Mouse (Mus musculus) duodenum, adult 2 months (tissue): ENCODE measurements around the gene Stat3. TPM values are rescaled to one million over a fixed set of nuclear protein-coding genes. Genes with fewer than 3 reads are reported as not detected.

ENCODE experiments used
- polyA plus RNA-seq: library from polyadenylated mRNA; depleted of rRNA; stranded (reverse); fragments of >200 nt; gene quantifications from 2 replicates; pipeline ENCODE4 v1.2.3, GENCODE M21; 2012; ENCODE audit warnings: low replicate concordance; rRNA removed

Gene Stat3
- polyA plus RNA-seq = 48.3 and 72.0 TPM in 2 replicates

DNA sequence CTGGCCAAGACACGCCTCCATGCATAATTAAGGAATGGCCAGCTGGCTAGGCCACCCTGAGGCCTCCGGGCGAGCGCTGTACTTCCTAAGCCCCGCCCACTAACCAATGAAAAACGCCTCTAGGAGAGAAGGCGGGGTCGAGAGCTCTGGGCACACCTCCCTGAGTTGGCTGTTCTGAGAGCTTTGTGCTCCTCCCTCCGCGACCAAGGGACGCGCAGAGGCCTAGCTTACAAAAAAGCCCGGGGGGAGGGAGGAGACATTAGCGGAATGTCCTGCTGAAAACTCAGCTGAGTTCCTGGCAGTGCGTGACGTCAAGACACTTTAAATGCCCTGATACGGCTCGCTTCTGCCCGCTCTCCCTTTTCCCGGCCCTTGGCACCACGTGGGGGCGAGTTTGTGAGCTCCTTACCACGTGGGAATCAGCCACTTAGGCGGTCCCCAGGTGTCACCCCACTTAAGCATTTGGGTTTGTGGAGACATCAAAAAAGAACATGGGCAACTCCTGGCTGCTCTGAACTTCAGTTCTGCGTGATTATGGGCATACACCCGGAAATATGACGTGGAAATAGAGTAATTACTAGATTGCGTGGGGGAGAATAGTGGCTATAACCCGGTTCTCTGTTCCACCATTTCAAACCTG is at the start of gene Stat3:
Stat3 (minus strand) TSS at position 29 of the 640 bp plus-strand sequence.

DNA sequence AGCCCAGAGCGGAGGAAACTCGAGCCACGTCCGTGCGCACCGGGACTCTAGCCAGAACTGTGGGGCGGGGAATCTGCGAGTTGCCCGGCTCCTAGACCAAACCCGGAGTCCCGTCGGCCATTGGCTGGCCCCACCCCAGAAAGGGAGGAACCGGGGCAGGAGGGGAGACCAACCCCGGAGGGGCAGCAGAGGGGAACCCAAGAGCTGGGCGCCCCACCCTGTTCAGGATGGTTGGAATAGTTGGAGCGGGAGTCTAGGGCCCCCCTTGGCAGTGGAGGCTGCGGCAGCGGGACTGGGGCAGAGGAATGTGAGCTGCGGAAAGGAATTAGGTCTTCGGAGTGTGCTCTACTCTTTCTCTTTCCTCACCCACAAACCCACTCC is 31.2 kb upstream of the Stat3 start, which contains the start of gene Cavin1:
Cavin1 (minus strand) TSS at position 331 of the 381 bp plus-strand sequence.

DNA sequence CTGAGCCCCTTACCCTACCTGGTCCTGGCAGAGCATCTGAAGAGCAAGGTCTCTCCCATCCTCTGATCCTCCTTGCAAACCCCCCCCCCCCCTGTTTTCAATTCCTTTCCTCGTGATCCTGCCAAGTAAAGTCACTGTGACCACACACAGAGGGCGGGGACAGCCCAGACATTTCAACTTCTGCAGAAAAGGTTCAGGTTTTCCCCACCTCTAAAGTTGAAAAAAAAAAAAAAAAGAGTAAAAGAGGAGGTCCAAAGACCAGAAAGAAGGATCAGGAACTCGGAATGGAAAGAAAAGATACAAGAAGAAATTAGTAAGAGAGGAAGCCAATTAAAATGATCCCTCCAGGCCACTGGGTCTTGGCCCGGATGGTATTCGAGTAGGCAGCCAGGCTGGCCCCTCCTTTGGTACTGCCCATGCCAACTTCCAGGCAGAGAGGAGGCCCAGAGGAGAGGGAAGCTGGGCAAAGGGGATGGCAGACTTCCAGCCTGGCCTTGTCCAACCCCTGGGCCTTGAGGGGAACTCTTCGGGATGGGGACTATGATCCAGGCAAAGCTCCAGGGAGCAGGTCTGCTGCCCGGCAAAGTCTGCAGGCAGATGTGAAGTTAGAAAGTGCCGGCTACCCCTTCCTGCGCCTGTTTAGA is 80.3 kb downstream of the Stat3 start, which contains the start of gene Stat5a:
Stat5a (plus strand) TSS at position 417 of the 644 bp plus-strand sequence.

DNA sequence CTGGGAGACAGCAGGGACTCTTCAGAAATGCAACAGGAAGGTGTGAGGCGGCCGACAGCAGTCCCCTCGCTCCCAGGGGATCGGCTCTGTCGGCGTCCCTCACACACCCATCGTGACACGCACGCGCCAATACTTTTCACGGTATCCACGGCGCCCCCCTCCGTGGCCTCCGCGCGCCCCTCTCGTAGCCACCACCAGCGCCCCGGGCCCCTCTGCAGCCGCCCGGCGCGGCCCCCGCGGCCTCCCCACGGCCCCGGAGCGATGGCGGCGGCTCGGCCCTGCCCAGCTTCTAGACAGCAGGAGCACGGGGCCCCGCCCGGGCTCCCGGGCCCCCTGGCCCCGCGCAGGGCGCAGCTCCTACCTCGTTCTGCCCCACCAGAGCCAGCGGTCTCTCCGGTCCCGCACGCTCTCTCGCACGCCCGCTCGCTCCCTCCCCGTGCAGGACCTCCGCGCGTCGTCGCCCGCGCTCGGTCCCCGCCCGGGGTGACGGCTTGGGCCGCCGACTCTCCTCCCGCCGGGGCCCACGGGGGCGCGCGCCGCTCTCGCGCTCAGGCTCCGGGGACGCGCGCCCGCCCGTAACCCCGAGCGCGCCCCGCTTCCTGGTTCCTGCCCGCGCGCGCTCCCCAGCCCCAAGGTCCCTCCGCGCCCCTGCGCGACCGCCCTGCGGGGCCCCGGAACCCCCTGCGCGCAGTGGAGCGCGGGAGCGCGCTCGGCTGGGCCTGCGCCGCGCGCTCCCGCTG is 89.1 kb downstream of the Stat3 start, which contains the start of gene Stat5b:
Stat5b (minus strand) TSS at position 687 of the 740 bp plus-strand sequence.

Other genes starting within 250 kb of the Stat3 start
- 1.2 TPM in 2 replicates for gene Zfp385c, start 247.1 kb downstream of the Stat3 start, polyA plus RNA-seq
- gene Dhx58, start 235.3 kb downstream of the Stat3 start, polyA plus RNA-seq = 8.6 and 11.1 TPM in 2 replicates
- 14.6 and 21.8 TPM in 2 replicates for gene Kat2a, start 227.1 kb downstream of the Stat3 start, polyA plus RNA-seq
- gene Hspb9, start 225.7 kb downstream of the Stat3 start, polyA plus RNA-seq = not detected in 2 replicates
- 226 and 343 TPM in 2 replicates for gene Rab5c, start 201.3 kb downstream of the Stat3 start, polyA plus RNA-seq
- not detected in 2 replicates for gene Kcnh4, start 179.6 kb downstream of the Stat3 start, polyA plus RNA-seq
- not detected in 2 replicates for gene Hcrt, start 176.6 kb downstream of the Stat3 start, polyA plus RNA-seq
- 7.8 and 9.0 TPM in 2 replicates for gene Ghdc, start 168.6 kb downstream of the Stat3 start, polyA plus RNA-seq
- 7.1 and 8.7 TPM in 2 replicates for gene Stat5b, start 88.8 kb downstream of the Stat3 start, polyA plus RNA-seq
- gene Stat5a, start 80.2 kb downstream of the Stat3 start, polyA plus RNA-seq = 4.8 and 8.4 TPM in 2 replicates
- gene Cavin1, start 31.3 kb upstream of the Stat3 start, polyA plus RNA-seq = 27.3 and 28.8 TPM in 2 replicates
- 75.6 and 77.5 TPM in 2 replicates for gene Atp6v0a1, start 69.9 kb upstream of the Stat3 start, polyA plus RNA-seq
- gene Naglu, start 130.5 kb upstream of the Stat3 start, polyA plus RNA-seq = 18.0 and 24.9 TPM in 2 replicates
- gene Hsd17b1, start 138.9 kb upstream of the Stat3 start, polyA plus RNA-seq = 0.22 TPM in 1 of 2 replicates, not detected in the other
- gene Coasy, start 143.0 kb upstream of the Stat3 start, polyA plus RNA-seq = 52.0 and 53.1 TPM in 2 replicates
- 55.4 and 114 TPM in 2 replicates for gene Mlx, start 147.7 kb upstream of the Stat3 start, polyA plus RNA-seq
- 0.21 and 0.25 TPM in 2 replicates for gene Psmc3ip, start 155.9 kb upstream of the Stat3 start, polyA plus RNA-seq
- 34.1 and 45.4 TPM in 2 replicates for gene Retreg3, start 180.4 kb upstream of the Stat3 start, polyA plus RNA-seq
- 12.9 and 14.6 TPM in 2 replicates for gene Tubg1, start 180.4 kb upstream of the Stat3 start, polyA plus RNA-seq
- 1.4 and 1.8 TPM in 2 replicates for gene Tubg2, start 216.4 kb upstream of the Stat3 start, polyA plus RNA-seq
- 2.5 and 3.7 TPM in 2 replicates for gene Cntnap1, start 231.0 kb upstream of the Stat3 start, polyA plus RNA-seq
- 49.1 and 101 TPM in 2 replicates for gene Plekhh3, start 231.8 kb upstream of the Stat3 start, polyA plus RNA-seq
- 17.2 and 32.6 TPM in 2 replicates for gene Ccr10, start 235.9 kb upstream of the Stat3 start, polyA plus RNA-seq